Mouse (Mus musculus) hindbrain, postnatal 0 days (tissue): ENCODE results near the gene Ptgfrn. TPM values are rescaled to one million over a fixed set of nuclear protein-coding genes. Genes with fewer than 3 reads are reported as not detected.

Source experiments
- ATAC-seq: fragments of 200-750 bp; cut with Nextera tagmentation; 2 replicates; pipeline ENCODE4 v1.8.0; 2017; ENCODE audit warnings: mild to moderate bottlenecking, moderate TSS enrichment, moderate library complexity
- DNase-seq: peaks from one replicate; pipeline ENCODE4 v3.0.0-alpha.2; 2015; ENCODE audit warnings: low spot score
- H3K27ac ChIP-seq: fragments of 300-500 bp; sonication (generic); 2 replicates; pipeline ENCODE4 v1.5.1; 2014; ENCODE audit warnings: mild to moderate bottlenecking
- H3K27me3 ChIP-seq: fragments of 300-500 bp; sonication (generic); 2 replicates; pipeline ENCODE4 v1.6.1; 2014; ENCODE audit warnings: low read length, mixed read lengths; ENCODE audit not compliant: insufficient read depth
- H3K36me3 ChIP-seq: fragments of 300-500 bp; sonication (generic); 2 replicates; pipeline ENCODE4 v1.6.1; 2014; ENCODE audit warnings: low read length, mixed read lengths; ENCODE audit not compliant: insufficient read depth
- H3K4me1 ChIP-seq: fragments of 300-500 bp; sonication (generic); 2 replicates; pipeline ENCODE4 v1.6.1; 2014; ENCODE audit warnings: antibody characterized with exemption, low read length, mixed read lengths; ENCODE audit not compliant: insufficient read depth
- H3K4me2 ChIP-seq: fragments of 300-500 bp; sonication (generic); 2 replicates; pipeline ENCODE4 v1.6.1; 2014; ENCODE audit warnings: low read depth, mild to moderate bottlenecking, low read length, moderate library complexity, mixed read lengths
- H3K4me3 ChIP-seq: fragments of 300-500 bp; sonication (generic); 2 replicates; pipeline ENCODE4 v1.5.1; 2014; ENCODE audit warnings: low read length
- H3K9ac ChIP-seq: fragments of 300-500 bp; sonication (generic); replicated peaks from 2 replicates; pipeline ENCODE4 v1.6.1; 2014; ENCODE audit warnings: mild to moderate bottlenecking, low read length, moderate library complexity, mixed read lengths
- H3K9me3 ChIP-seq: fragments of 300-500 bp; sonication (generic); 2 replicates; pipeline ENCODE4 v1.6.1; 2016; ENCODE audit warnings: low read length, mixed read lengths
- CTCF ChIP-seq: IDR thresholded peaks from 2 replicates; pipeline ENCODE4 v1.5.1; 2016; ENCODE audit warnings: antibody characterized with exemption, control low read depth, low read depth
- WGBS: fragments of 180-500 bp; shearing (Covaris S2); extraction: QIAGEN DNeasy Blood & Tissue Kit; methylation state at CpG from one replicate; pipeline ENCODE4 v1.1.7; 2014; 5-methylcytosine and 5-hydroxymethylcytosine counted together
- polyA plus RNA-seq: library from polyadenylated mRNA; unstranded; fragments of >200 nt; fragmentation: Nextera tagmentation; extraction: Ambion mirVana; gene quantifications from 2 replicates; pipeline ENCODE4 v1.2.1, GENCODE M21; 2015
- total RNA-seq: library from RNA; depleted of rRNA; stranded (reverse); fragments of >200 nt; gene quantifications from 2 replicates; pipeline ENCODE4 v1.2.3, GENCODE M21; 2014

Gene Ptgfrn
- total and polyA plus RNA-seq, 2 experiments from 2014 or later: 4.1 to 51.0 TPM

DNA sequence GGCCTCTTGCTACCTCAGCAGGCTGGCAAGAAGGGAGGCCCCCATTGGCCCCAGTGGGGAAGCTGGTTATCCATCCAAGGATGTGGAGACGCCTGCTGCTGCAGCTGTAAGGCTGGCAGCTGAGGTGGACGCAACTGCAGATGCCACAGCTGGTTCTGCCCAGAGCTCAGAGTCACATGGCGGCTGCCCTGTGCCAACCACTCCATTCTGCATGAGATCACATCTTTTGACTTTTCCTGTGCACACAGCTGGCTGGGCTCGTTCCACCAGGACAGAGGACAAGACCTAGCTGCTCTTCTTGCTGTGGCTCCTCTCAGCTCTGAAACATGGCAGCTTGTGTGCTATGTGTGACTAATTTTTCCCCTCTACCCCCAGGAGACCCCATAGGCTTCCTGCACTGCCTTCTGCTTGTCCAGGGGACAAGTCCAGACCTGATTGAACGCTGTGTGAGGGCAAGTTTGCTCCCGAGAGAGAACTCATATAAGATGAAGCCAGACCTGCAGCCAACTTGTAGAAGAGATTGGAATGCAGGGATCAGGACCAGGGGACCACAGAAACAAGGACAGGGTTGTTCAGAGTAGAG, 34.4 kb upstream of the Ptgfrn start:
- WGBS: 60% methylated on average over 6 of the region's 6 CpGs
- 0 out of 2 replicates have a peak, but pooled peaks have one; percentile 33 for ATAC-seq
- peak; percentile 24 for DNase-seq

DNA sequence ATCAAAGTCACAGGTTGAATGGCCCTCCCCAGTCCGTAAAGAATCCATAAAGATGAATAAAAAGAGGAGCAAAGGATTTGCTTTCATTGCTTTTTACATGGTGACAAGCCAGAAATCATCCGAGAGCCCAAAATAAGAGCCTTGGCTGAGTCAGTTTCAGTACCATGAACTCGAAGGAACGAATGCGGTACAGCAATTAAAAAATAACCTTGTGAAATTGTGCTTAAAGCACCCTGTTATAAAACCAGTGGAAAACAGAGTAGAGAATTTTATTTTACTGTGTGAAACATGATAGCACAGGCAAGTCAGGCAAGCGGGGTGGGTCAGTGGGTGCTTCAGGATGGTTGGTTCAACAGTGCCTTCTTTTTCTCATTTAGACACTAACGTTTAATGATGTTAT, 33.4 kb upstream of the Ptgfrn start:
- ATAC-seq: no peak
- Histone ChIP-seq H3K4me1 (peaks cover 12% of the 10 kb centered on the region; the same call in 1 of the 2 replicates), H3K27me3 (no peaks in the 10 kb centered on the region), H3K36me3 (no peaks in the 10 kb centered on the region), H3K4me2 (no peak overlapping the region), H3K27ac (no peak overlapping the region), H3K9ac (no peak overlapping the region), H3K4me3 (no peak overlapping the region), H3K9me3 (no peaks in the 10 kb centered on the region)
- DNase-seq: no peak
- TF ChIP-seq CTCF: no peak
- WGBS: 89% methylated on average over 7 of the region's 7 CpGs

More for the DNA sequence above, 34.4 kb upstream of the Ptgfrn start:
- Histone ChIP-seq H3K9ac (no peak overlapping the region), H3K4me2 (no peak overlapping the region), H3K4me3 (no peak overlapping the region), H3K27ac (peak overlapping the region; percentile 81; the same call in 1 of the 2 replicates), H3K9me3 (no peaks in the 10 kb centered on the region), H3K4me1 (peaks cover 12% of the 10 kb centered on the region; the same call in 1 of the 2 replicates), H3K36me3 (no peaks in the 10 kb centered on the region), H3K27me3 (no peaks in the 10 kb centered on the region)
- TF ChIP-seq CTCF: no peak

DNA sequence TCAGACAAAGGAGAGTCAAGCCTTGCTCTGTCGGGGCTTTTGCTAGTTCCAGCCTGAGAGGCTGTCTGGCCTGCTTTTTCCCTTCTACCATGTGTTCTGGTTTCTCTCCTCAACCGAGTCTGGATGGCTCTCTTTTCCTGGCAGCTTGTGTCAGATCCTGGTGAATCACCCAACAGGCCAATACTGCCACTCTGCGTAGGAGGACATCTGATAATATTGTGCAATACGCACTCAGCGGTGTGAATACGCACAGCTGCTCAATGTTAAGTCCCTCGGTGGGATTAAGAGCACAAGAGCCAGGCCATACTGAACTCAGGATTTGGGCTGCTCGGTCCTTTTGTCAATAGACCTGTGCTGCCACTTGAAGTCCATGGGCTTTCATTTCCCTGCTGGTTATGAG, 31.8 kb upstream of the Ptgfrn start:
- H3K36me3 ChIP-seq: no peaks in the 10 kb centered on the region
- no peak for DNase-seq
- ATAC-seq: no peak
- WGBS: 80% methylated on average over 8 of the region's 8 CpGs
- no peak overlapping the region for H3K9ac ChIP-seq
- peaks cover 12% of the 10 kb centered on the region; the same call in 1 of the 2 replicates for H3K4me1 ChIP-seq
- no peak overlapping the region for H3K4me2 ChIP-seq
- H3K9me3 ChIP-seq: no peaks in the 10 kb centered on the region
- H3K27ac ChIP-seq: no peak overlapping the region
- no peak overlapping the region for H3K4me3 ChIP-seq
- no peak for TF ChIP-seq CTCF
- no peaks in the 10 kb centered on the region for H3K27me3 ChIP-seq

DNA sequence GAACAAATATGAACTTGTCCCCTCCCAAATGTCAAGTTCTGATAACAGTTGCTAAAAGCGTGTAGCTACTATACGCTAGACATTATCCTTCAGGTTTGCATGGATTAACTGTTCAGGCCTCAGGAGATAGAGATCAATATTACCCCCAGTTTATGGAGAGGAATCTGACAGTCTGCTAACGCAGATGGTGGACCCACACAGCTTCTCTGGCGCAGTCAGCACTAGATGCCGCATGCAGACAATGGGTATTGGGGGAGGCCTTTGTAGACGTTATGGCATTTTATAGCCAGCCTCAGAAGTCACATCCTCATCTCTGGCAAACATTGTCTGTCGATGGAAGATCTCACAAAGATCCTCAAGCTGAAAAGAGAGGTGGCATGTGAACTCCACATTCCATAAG, 29.9 kb upstream of the Ptgfrn start:
- 85% methylated on average over 7 of the region's 7 CpGs for WGBS

DNA sequence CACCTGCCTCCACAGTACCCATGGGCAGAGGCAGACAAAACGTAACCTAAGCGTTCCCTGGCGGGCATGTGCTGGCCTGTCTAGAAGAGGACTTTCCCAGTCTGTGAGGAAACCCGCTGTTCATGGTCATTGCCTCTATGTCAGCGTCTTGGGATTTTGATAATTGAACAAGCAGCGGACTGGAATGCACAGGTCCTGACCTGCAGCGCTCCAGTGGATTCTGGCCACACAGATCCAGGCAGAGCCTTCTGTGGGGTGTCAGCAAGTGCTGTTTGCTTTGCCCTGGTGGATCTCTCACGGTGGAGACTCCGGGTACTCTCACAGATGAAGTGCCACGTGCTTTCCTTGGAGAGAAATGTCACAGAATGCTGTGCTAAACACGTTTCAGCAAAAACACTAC, 26.4 kb upstream of the Ptgfrn start:
- H3K4me3 ChIP-seq: no peak overlapping the region
- H3K27me3 ChIP-seq: no peaks in the 10 kb centered on the region
- no peaks in the 10 kb centered on the region for H3K36me3 ChIP-seq
- peaks cover 3% of the 10 kb centered on the region; the same call in 1 of the 2 replicates for H3K4me1 ChIP-seq
- no peak overlapping the region for H3K27ac ChIP-seq
- 32% methylated on average over 11 of the region's 11 CpGs for WGBS
- TF ChIP-seq CTCF: no peak
- H3K4me2 ChIP-seq: no peak overlapping the region
- ATAC-seq (peak; percentile 38; the same call in 1 of the 2 replicates), DNase-seq (peak; percentile 23)
- H3K9ac ChIP-seq: no peak overlapping the region
- H3K9me3 ChIP-seq: no peaks in the 10 kb centered on the region

More for the DNA sequence above, 29.9 kb upstream of the Ptgfrn start:
- Histone ChIP-seq H3K27me3 (no peaks in the 10 kb centered on the region), H3K9ac (no peak overlapping the region), H3K9me3 (no peaks in the 10 kb centered on the region), H3K4me1 (peaks cover 5% of the 10 kb centered on the region; the same call in 1 of the 2 replicates), H3K4me3 (no peak overlapping the region), H3K4me2 (no peak overlapping the region), H3K36me3 (no peaks in the 10 kb centered on the region), H3K27ac (no peak overlapping the region)
- TF ChIP-seq CTCF: no peak
- no peak for ATAC-seq
- no peak for DNase-seq

DNA sequence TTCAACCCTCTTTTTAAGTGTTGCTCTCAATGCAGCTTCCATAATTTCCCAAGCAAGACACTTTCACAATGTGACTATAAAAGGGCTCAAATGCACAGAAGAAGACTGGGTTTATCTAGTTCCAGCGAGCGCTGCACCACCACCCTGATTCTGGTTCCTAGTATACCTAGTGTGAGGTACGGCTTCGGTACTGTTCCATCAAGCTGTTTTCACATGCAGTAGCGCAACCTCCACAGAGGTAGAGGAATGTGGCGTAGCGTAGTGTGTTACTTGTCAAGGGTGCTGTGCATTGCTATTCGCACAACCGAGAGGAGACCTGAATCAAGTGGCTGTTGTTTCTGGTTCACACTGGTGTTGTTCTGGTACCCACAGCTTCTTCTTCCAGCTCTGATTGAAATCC, 24.8 kb upstream of the Ptgfrn start:
- 97% methylated on average over 9 of the region's 9 CpGs for WGBS
- no peak for TF ChIP-seq CTCF
- DNase-seq: no peak

DNA sequence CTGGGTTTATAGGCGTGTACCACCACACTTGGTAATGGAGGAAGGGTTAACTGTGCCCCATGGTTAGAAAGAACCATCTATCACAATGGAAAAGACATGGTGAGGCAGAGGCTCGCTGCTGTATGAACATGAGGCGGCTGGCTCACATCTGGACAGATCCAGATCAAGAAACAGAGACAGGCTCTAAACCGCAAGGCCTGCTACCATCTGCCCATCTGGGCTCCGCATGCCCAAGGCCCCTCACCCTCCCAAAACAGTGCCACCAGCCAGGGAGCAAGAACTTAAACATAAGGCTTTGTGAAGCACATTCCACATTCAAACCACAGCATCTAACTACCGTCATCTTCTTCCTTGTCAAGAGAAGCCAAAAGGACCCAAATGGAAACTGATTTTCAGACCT, 22.9 kb upstream of the Ptgfrn start:
- no peak for ATAC-seq
- 92% methylated on average over 6 of the region's 6 CpGs for WGBS

More for the DNA sequence above, 24.8 kb upstream of the Ptgfrn start:
- H3K9me3 ChIP-seq: no peaks in the 10 kb centered on the region
- ATAC-seq: no peak
- H3K4me1 ChIP-seq: peaks cover 3% of the 10 kb centered on the region; the same call in 1 of the 2 replicates
- H3K27me3 ChIP-seq: no peaks in the 10 kb centered on the region
- H3K4me2 ChIP-seq: no peak overlapping the region
- H3K27ac ChIP-seq: no peak overlapping the region
- H3K4me3 ChIP-seq: no peak overlapping the region
- no peaks in the 10 kb centered on the region for H3K36me3 ChIP-seq
- no peak overlapping the region for H3K9ac ChIP-seq

More for the DNA sequence above, 22.9 kb upstream of the Ptgfrn start:
- no peaks in the 10 kb centered on the region for H3K36me3 ChIP-seq
- H3K9ac ChIP-seq: no peak overlapping the region
- DNase-seq: no peak
- no peak for TF ChIP-seq CTCF
- no peak overlapping the region for H3K4me2 ChIP-seq
- H3K27ac ChIP-seq: no peak overlapping the region
- H3K4me3 ChIP-seq: no peak overlapping the region
- no peaks in the 10 kb centered on the region for H3K27me3 ChIP-seq
- H3K4me1 ChIP-seq: peaks cover 3% of the 10 kb centered on the region; the same call in 1 of the 2 replicates
- no peaks in the 10 kb centered on the region for H3K9me3 ChIP-seq
